Mouse (Mus musculus) heart, postnatal 0 days (tissue): ENCODE data around the gene Ptger2. TPM values are rescaled to one million over a fixed set of nuclear protein-coding genes. Genes with fewer than 3 reads are reported as not detected.

ENCODE experiments used
- ATAC-seq: fragments of 200-750 bp; cut with Nextera tagmentation; 2 replicates; pipeline ENCODE4 v1.8.0; 2017; ENCODE audit warnings: low read depth, moderate number of reproducible peaks, moderate library complexity; ENCODE audit not compliant: insufficient read depth
- DNase-seq: peaks from one replicate; pipeline ENCODE4 v3.0.0-alpha.2; 2016; ENCODE audit warnings: low spot score
- H3K27ac ChIP-seq: fragments of 300-500 bp; sonication (generic); 2 replicates; pipeline ENCODE4 v1.5.1; 2014; ENCODE audit warnings: low read depth, mild to moderate bottlenecking
- H3K27me3 ChIP-seq: fragments of 300-500 bp; sonication (generic); 2 replicates; pipeline ENCODE4 v1.6.1; 2014; ENCODE audit warnings: low read length, mixed read lengths; ENCODE audit not compliant: control insufficient read depth, insufficient read depth
- H3K36me3 ChIP-seq: fragments of 300-500 bp; sonication (generic); replicated peaks from 2 replicates; pipeline ENCODE4 v1.6.1; 2014; ENCODE audit warnings: low read length, mixed read lengths; ENCODE audit not compliant: control insufficient read depth, insufficient read depth
- H3K4me1 ChIP-seq: fragments of 300-500 bp; sonication (generic); 2 replicates; pipeline ENCODE4 v1.6.1; 2014; ENCODE audit warnings: antibody characterized with exemption; ENCODE audit not compliant: control insufficient read depth, insufficient read depth
- H3K4me2 ChIP-seq: fragments of 300-500 bp; sonication (generic); 2 replicates; pipeline ENCODE4 v1.6.1; 2014; ENCODE audit warnings: low read depth, mild to moderate bottlenecking, low read length, moderate library complexity
- H3K4me3 ChIP-seq: fragments of 300-500 bp; sonication (generic); 2 replicates; pipeline ENCODE4 v1.5.1; 2014; ENCODE audit warnings: low read depth, low read length
- H3K9ac ChIP-seq: fragments of 300-500 bp; sonication (generic); replicated peaks from 2 replicates; pipeline ENCODE4 v1.6.1; 2014; ENCODE audit warnings: low read depth, low read length, mixed read lengths
- H3K9me3 ChIP-seq: fragments of 300-500 bp; sonication (generic); replicated peaks from 2 replicates; pipeline ENCODE4 v1.6.1; 2016; ENCODE audit warnings: low read length; ENCODE audit not compliant: control insufficient read depth
- CTCF ChIP-seq: IDR thresholded peaks from 2 replicates; pipeline ENCODE4 v1.5.1; 2016; ENCODE audit warnings: antibody characterized with exemption, control low read depth, low read depth
- EP300 ChIP-seq: IDR thresholded peaks from 2 replicates; pipeline ENCODE4 v1.6.1; 2016; ENCODE audit warnings: antibody characterized with exemption, low read depth
- WGBS: fragments of 180-500 bp; shearing (Covaris S2); extraction: QIAGEN DNeasy Blood & Tissue Kit; methylation state at CpG from one replicate; pipeline ENCODE4 v1.1.7; 2014; 5-methylcytosine and 5-hydroxymethylcytosine counted together
- polyA plus RNA-seq: library from polyadenylated mRNA; unstranded; fragments of >200 nt; fragmentation: Nextera tagmentation; extraction: Ambion mirVana; gene quantifications from 2 replicates; pipeline ENCODE4 v1.2.1, GENCODE M21; 2015
- total RNA-seq: library from RNA; depleted of rRNA; stranded (reverse); fragments of >200 nt; gene quantifications from 2 replicates; pipeline ENCODE4 v1.2.3, GENCODE M21; 2014; ENCODE audit warnings: low replicate concordance

The Ptger2 gene
- total and polyA plus RNA-seq, 2 experiments from 2014 or later, result 0.07 to 3.2 TPM

- DNase-seq (no peak), ATAC-seq (no peak)
- H3K4me1 ChIP-seq, result no peaks in the 10 kb centered on the region
- no peak overlapping the region for H3K27ac ChIP-seq
- no peak overlapping the region for H3K9ac ChIP-seq
- no peak overlapping the region for H3K4me2 ChIP-seq
- H3K27me3 ChIP-seq, result peaks cover 21% of the 10 kb centered on the region
- no peaks in the 10 kb centered on the region for H3K9me3 ChIP-seq
- no peaks in the 10 kb centered on the region for H3K36me3 ChIP-seq
- TF ChIP-seq CTCF (no peak), EP300 (no peak)
- H3K4me3 ChIP-seq, result no peak overlapping the region
Observed at GRCm38 (mm10) chr14:44986248-44986647, 1.7 kb upstream of the Ptger2 start.

GRCm38 (mm10) chr14:44988456-44989016, 541 bp downstream of the Ptger2 start:
- H3K27ac ChIP-seq, result no peak overlapping the region
- DNase-seq (no peak), ATAC-seq (peak; percentile 20; the same call in 1 of the 2 replicates)
- H3K36me3 ChIP-seq, result no peaks in the 10 kb centered on the region
- no peaks in the 10 kb centered on the region for H3K9me3 ChIP-seq
- H3K4me3 ChIP-seq, result peak overlapping the region; percentile 48
- H3K4me1 ChIP-seq, result no peaks in the 10 kb centered on the region
- 3% methylated on average over 14 of the region's 14 CpGs for WGBS
- H3K27me3 ChIP-seq, result peaks cover 21% of the 10 kb centered on the region
- H3K9ac ChIP-seq, result no peak overlapping the region
- H3K4me2 ChIP-seq, result peak overlapping the region; percentile 72
- TF ChIP-seq EP300, result no peak
- TF ChIP-seq CTCF, result no peak

- Histone ChIP-seq H3K4me3 (peak overlapping the region; percentile 48), H3K36me3 (no peaks in the 10 kb centered on the region), H3K9ac (no peak overlapping the region), H3K4me2 (peak overlapping the region; percentile 72), H3K27ac (no peak overlapping the region), H3K9me3 (no peaks in the 10 kb centered on the region), H3K27me3 (peaks cover 21% of the 10 kb centered on the region), H3K4me1 (no peaks in the 10 kb centered on the region)
- no peak for DNase-seq
- ATAC-seq, result no peak
- TF ChIP-seq EP300 (no peak), CTCF (no peak)
- 1% methylated on average over 45 of the region's 45 CpGs for WGBS
Observed at GRCm38 (mm10) chr14:44989017-44989721, 1.2 kb downstream of the Ptger2 start.

- H3K9ac ChIP-seq, result no peak overlapping the region
- 23% methylated on average over 4 of the region's 4 CpGs for WGBS
- H3K36me3 ChIP-seq, result no peaks in the 10 kb centered on the region
- H3K27ac ChIP-seq, result no peak overlapping the region
- ATAC-seq (no peak), DNase-seq (no peak)
- H3K4me1 ChIP-seq, result no peaks in the 10 kb centered on the region
- peaks cover 21% of the 10 kb centered on the region for H3K27me3 ChIP-seq
- peak overlapping the region; percentile 48 for H3K4me3 ChIP-seq
- H3K9me3 ChIP-seq, result no peaks in the 10 kb centered on the region
- no peak for TF ChIP-seq EP300
- TF ChIP-seq CTCF, result no peak
- peak overlapping the region; percentile 72 for H3K4me2 ChIP-seq
Observed at GRCm38 (mm10) chr14:44989751-44990150, 1.8 kb downstream of the Ptger2 start.

GRCm38 (mm10) chr14:44994337-44994736, 6.3 kb downstream of the Ptger2 start:
- peaks cover 12% of the 10 kb centered on the region for H3K27me3 ChIP-seq
- H3K4me3 ChIP-seq, result no peak overlapping the region
- H3K27ac ChIP-seq, result no peak overlapping the region
- H3K4me1 ChIP-seq, result no peaks in the 10 kb centered on the region
- DNase-seq, result no peak
- TF ChIP-seq EP300, result no peak
- no peak for TF ChIP-seq CTCF
- no peaks in the 10 kb centered on the region for H3K36me3 ChIP-seq
- H3K9me3 ChIP-seq, result no peaks in the 10 kb centered on the region
- no peak for ATAC-seq
- no peak overlapping the region for H3K4me2 ChIP-seq
- no peak overlapping the region for H3K9ac ChIP-seq
